Mouse (Mus musculus): ENCODE results near the gene Rftn1.

DNA sequence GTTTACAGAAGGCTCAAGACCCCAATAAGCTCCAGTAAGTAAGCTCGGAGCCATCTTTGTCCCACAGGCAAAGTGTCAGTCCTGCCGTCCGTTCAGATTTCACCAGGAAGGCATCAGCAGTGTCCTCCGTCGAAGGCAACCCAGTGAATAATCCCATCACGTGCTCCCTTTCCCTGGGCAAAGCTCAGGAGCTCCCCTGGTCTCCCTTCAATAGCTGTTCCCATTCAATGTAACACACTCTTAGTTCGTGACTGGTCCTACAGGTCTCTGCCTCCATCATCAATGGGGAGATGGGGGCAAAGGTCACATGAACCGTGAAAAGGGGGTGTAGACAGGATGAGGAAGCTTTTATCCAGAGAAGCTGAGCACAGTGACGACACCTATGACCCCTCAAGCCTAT is 108.8 kb downstream of the Rftn1 start:
- TF ChIP-seq POLR2A (IDR thresholded peaks at IDR 0.05; ENCODE audit: extremely low read depth, insufficient read depth, low read length): no peak
- TF ChIP-seq CTCF (IDR thresholded peaks at IDR 0.05; ENCODE audit: extremely low read depth, insufficient read depth, low read length): no peak
